Mouse (Mus musculus) adrenal gland, adult 18-20 months (tissue): ENCODE results near the gene Phf21a. TPM values are rescaled to one million over a fixed set of nuclear protein-coding genes. Genes with fewer than 3 reads are reported as not detected.
A peak's percentile ranks its signal among the peaks of the same experiment; 100 is the strongest.

Source experiments
- DNase-seq, 2 experiments: peaks; one replicate each; pipeline ENCODE4 v3.0.0; 2021 to 2022; ENCODE audit warnings: low spot score in 2 of 2
- total RNA-seq, 2 experiments: library from RNA; stranded (reverse); gene quantifications; 1 replicate in 1 of 2; 2 replicates in 1 of 2; pipeline ENCODE4 v1.2.3; 2021

Phf21a gene
- total RNA-seq, 2 experiments from 2014 or later: 57.4 to 60.1 TPM

GRCm38 (mm10) chr2:92379783-92380494 is 287.0 kb downstream of the Phf21a start:
- DNase-seq: no peak

- no peak for DNase-seq
Measured at GRCm38 (mm10) chr2:92380495-92381050, 287.7 kb downstream of the Phf21a start.

GRCm38 (mm10) chr2:92381161-92381560 is 288.2 kb downstream of the Phf21a start:
- DNase-seq: no peak

- no peak for DNase-seq
Measured at GRCm38 (mm10) chr2:92381901-92382588, 289.1 kb downstream of the Phf21a start, which contains the start of gene 1700029I15Rik. Gene 1700029I15Rik (plus strand): TSS chr2:92382538.

- DNase-seq: no peak
Measured at GRCm38 (mm10) chr2:92382759-92383158, 289.8 kb downstream of the Phf21a start.

GRCm38 (mm10) chr2:92384101-92384500 is 291.2 kb downstream of the Phf21a start:
- DNase-seq: no peak

- DNase-seq: no peak
Measured at GRCm38 (mm10) chr2:92385113-92386051, 292.5 kb downstream of the Phf21a start.

GRCm38 (mm10) chr2:92386821-92387570 is 294.1 kb downstream of the Phf21a start:
- DNase-seq: no peak

GRCm38 (mm10) chr2:92387646-92388045 is 294.7 kb downstream of the Phf21a start:
- no peak for DNase-seq

GRCm38 (mm10) chr2:92388081-92388517 is 295.2 kb downstream of the Phf21a start:
- no peak for DNase-seq

GRCm38 (mm10) chr2:92388891-92389641 is 296.1 kb downstream of the Phf21a start:
- DNase-seq: peak; percentile 64 to 73

- no peak for DNase-seq
Measured at GRCm38 (mm10) chr2:92389645-92390044, 296.7 kb downstream of the Phf21a start.

GRCm38 (mm10) chr2:92390206-92390930 is 297.5 kb downstream of the Phf21a start:
- DNase-seq: no peak

- DNase-seq: no peak
Measured at GRCm38 (mm10) chr2:92391116-92391515, 298.2 kb downstream of the Phf21a start.

- no peak for DNase-seq
Measured at GRCm38 (mm10) chr2:92391703-92392317, 298.9 kb downstream of the Phf21a start.

- DNase-seq: no peak
Measured at GRCm38 (mm10) chr2:92392318-92393264, 299.7 kb downstream of the Phf21a start.

- DNase-seq: no peak
Measured at GRCm38 (mm10) chr2:92395535-92395934, 302.6 kb downstream of the Phf21a start.
